Mouse (Mus musculus): ENCODE results near the gene Il9r.

Gene Il9r

GRCm38 (mm10) chr11:32200075-32200601 is at the start of gene Il9r:
Il9r (minus strand) TSS chr11:32200279.
- no peak for DNase-seq (ENCODE audit: extremely low read depth, low read depth, low spot score)

GRCm38 (mm10) chr11:32248350-32248749 is 48.3 kb upstream of the Il9r start:
- no peak for DNase-seq (ENCODE audit: extremely low read depth, low read depth, low spot score)

- no peak for DNase-seq (ENCODE audit: extremely low read depth, low read depth, low spot score)
Measured at GRCm38 (mm10) chr11:32247068-32247467, 47.0 kb upstream of the Il9r start.

GRCm38 (mm10) chr11:32245614-32246013 is 45.5 kb upstream of the Il9r start:
- DNase-seq (ENCODE audit: extremely low read depth, low read depth, low spot score): no peak

GRCm38 (mm10) chr11:32244617-32245016 is 44.5 kb upstream of the Il9r start:
- no peak for DNase-seq (ENCODE audit: extremely low read depth, low read depth, low spot score)

- DNase-seq (ENCODE audit: extremely low read depth, low read depth, low spot score): no peak
Measured at GRCm38 (mm10) chr11:32244064-32244463, 44.0 kb upstream of the Il9r start.

- no peak for DNase-seq (ENCODE audit: extremely low read depth, low read depth, low spot score)
Measured at GRCm38 (mm10) chr11:32243205-32243955, 43.3 kb upstream of the Il9r start.

- no peak for DNase-seq (ENCODE audit: extremely low read depth, low read depth, low spot score)
Measured at GRCm38 (mm10) chr11:32242209-32242608, 42.1 kb upstream of the Il9r start.

- no peak for DNase-seq (ENCODE audit: extremely low read depth, low read depth, low spot score)
Measured at GRCm38 (mm10) chr11:32241391-32241790, 41.3 kb upstream of the Il9r start.

GRCm38 (mm10) chr11:32238093-32238860 is 38.2 kb upstream of the Il9r start:
- no peak for DNase-seq (ENCODE audit: extremely low read depth, low read depth, low spot score)

GRCm38 (mm10) chr11:32237411-32237795 is 37.3 kb upstream of the Il9r start:
- no peak for DNase-seq (ENCODE audit: extremely low read depth, low read depth, low spot score)

GRCm38 (mm10) chr11:32236712-32237410 is 36.8 kb upstream of the Il9r start:
- DNase-seq (ENCODE audit: extremely low read depth, low read depth, low spot score): no peak

- no peak for DNase-seq (ENCODE audit: extremely low read depth, low read depth, low spot score)
Measured at GRCm38 (mm10) chr11:32236132-32236531, 36.1 kb upstream of the Il9r start.

- DNase-seq (ENCODE audit: extremely low read depth, low read depth, low spot score): no peak
Measured at GRCm38 (mm10) chr11:32235646-32236045, 35.6 kb upstream of the Il9r start.

GRCm38 (mm10) chr11:32234816-32235485 is 34.9 kb upstream of the Il9r start:
- DNase-seq (ENCODE audit: extremely low read depth, low read depth, low spot score): no peak

- no peak for DNase-seq (ENCODE audit: extremely low read depth, low read depth, low spot score)
Measured at GRCm38 (mm10) chr11:32233895-32234294, 33.8 kb upstream of the Il9r start.

GRCm38 (mm10) chr11:32232848-32233247 is 32.8 kb upstream of the Il9r start:
- DNase-seq (ENCODE audit: extremely low read depth, low read depth, low spot score): no peak

GRCm38 (mm10) chr11:32231125-32231524 is 31.0 kb upstream of the Il9r start:
- no peak for DNase-seq (ENCODE audit: extremely low read depth, low read depth, low spot score)

GRCm38 (mm10) chr11:32230220-32230619 is 30.1 kb upstream of the Il9r start:
- no peak for DNase-seq (ENCODE audit: extremely low read depth, low read depth, low spot score)

GRCm38 (mm10) chr11:32228292-32228845 is 28.3 kb upstream of the Il9r start:
- DNase-seq (ENCODE audit: extremely low read depth, low read depth, low spot score): no peak

GRCm38 (mm10) chr11:32227555-32227954 is 27.5 kb upstream of the Il9r start:
- no peak for DNase-seq (ENCODE audit: extremely low read depth, low read depth, low spot score)

Data from fat pad, adult 2 months (tissue).